Mouse (Mus musculus) bone marrow, adult 2 months (tissue): ENCODE measurements around the gene Ndufs2.

Experiments used
- CTCF ChIP-seq: fragments of 200-500 bp; IDR thresholded peaks from 2 replicates; pipeline ENCODE4 v1.5.1; 2011; ENCODE audit warnings: low read length, control low read depth; ENCODE audit not compliant: control insufficient read depth, insufficient read depth
- POLR2A ChIP-seq: fragments of 200-500 bp; IDR thresholded peaks from 2 replicates; pipeline ENCODE4 v1.6.1; 2011; ENCODE audit warnings: low read depth, mild to moderate bottlenecking, control low read depth, low read length, borderline replicate concordance; ENCODE audit not compliant: control insufficient read depth

DNA sequence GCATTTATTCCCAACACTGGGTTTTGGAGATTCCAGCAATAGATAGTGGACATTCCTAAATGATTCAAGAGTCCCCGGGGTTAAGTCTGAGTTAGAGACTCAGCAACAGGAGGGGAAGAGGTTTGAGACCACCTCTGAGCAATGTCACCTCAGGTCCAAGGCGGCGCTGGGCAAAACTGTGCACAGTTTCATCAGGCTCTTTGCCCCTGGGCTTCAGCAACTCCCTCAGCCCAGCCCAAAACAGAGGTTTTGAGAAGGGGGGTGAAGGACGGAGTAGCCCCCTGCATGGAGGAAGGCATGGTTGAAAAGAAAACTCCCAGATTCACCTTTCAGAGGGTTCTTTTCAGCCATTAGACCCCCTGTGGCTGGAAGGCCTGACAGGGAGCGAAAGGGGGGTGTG lies 28.5 kb upstream of the Ndufs2 start:
- TF ChIP-seq POLR2A = no peak
- TF ChIP-seq CTCF = no peak
